Mouse (Mus musculus) layer of hippocampus, postnatal 14 days (tissue): ENCODE data around the gene Fmo6. TPM values are rescaled to one million over a fixed set of nuclear protein-coding genes. Genes with fewer than 3 reads are reported as not detected.

Experiments used
- DNase-seq, 2 experiments: peaks; one replicate each; pipeline ENCODE4 v3.0.0; 2021 to 2022; ENCODE audit warnings: low spot score in 2 of 2, mixed read lengths in 1 of 2
- total RNA-seq, 2 experiments: library from RNA; stranded (reverse); gene quantifications; 2 replicates each; pipeline ENCODE4 v1.2.3; 2021

Fmo6 gene
- total RNA-seq, 2 experiments from 2014 or later, result not detected

- DNase-seq, result no peak
Measured at GRCm38 (mm10) chr1:162914932-162915556, 22.3 kb downstream of the Fmo6 start.

GRCm38 (mm10) chr1:162912085-162912484 is 25.2 kb downstream of the Fmo6 start:
- no peak for DNase-seq

- DNase-seq, result no peak
Measured at GRCm38 (mm10) chr1:162901879-162902278, 35.4 kb downstream of the Fmo6 start.

- DNase-seq, result no peak
Measured at GRCm38 (mm10) chr1:162897838-162898811, 39.2 kb downstream of the Fmo6 start, which contains the start of gene Fmo2. TSS of gene Fmo2 (minus strand) at chr1:162898726.

GRCm38 (mm10) chr1:162895900-162896299 is 41.4 kb downstream of the Fmo6 start:
- peak; percentile 45 to 76 for DNase-seq

- no peak for DNase-seq
Measured at GRCm38 (mm10) chr1:162893014-162893413, 44.3 kb downstream of the Fmo6 start.

GRCm38 (mm10) chr1:162891980-162892451 is 45.3 kb downstream of the Fmo6 start:
- no peak for DNase-seq

GRCm38 (mm10) chr1:162888646-162889045 is 48.7 kb downstream of the Fmo6 start:
- DNase-seq, result no peak

- DNase-seq, result no peak
Measured at GRCm38 (mm10) chr1:162887644-162888043, 49.7 kb downstream of the Fmo6 start.

- DNase-seq, result no peak
Measured at GRCm38 (mm10) chr1:162886138-162886816, 51.0 kb downstream of the Fmo6 start.

- DNase-seq, result no peak
Measured at GRCm38 (mm10) chr1:162882681-162883080, 54.6 kb downstream of the Fmo6 start.

GRCm38 (mm10) chr1:162879595-162880369 is 57.5 kb downstream of the Fmo6 start:
- peak in 1 of 2 experiments; percentile 48 for DNase-seq

- no peak for DNase-seq
Measured at GRCm38 (mm10) chr1:162875091-162875490, 62.2 kb downstream of the Fmo6 start.

GRCm38 (mm10) chr1:162871701-162872311 is 65.5 kb downstream of the Fmo6 start:
- DNase-seq, result no peak

GRCm38 (mm10) chr1:162870978-162871377 is 66.3 kb downstream of the Fmo6 start:
- DNase-seq, result no peak

- DNase-seq, result no peak
Measured at GRCm38 (mm10) chr1:162867396-162867795, 69.9 kb downstream of the Fmo6 start.
